Mouse (Mus musculus) retina, postnatal 1 day (tissue): ENCODE results near the gene Crebl2.

ENCODE experiments used
- DNase-seq: peaks from one replicate; pipeline ENCODE4 v3.0.0-alpha.2; 2012

Crebl2 gene

GRCm38 (mm10) chr6:134876795-134877194 lies 46.8 kb downstream of the Crebl2 start:
- DNase-seq, result peak; percentile 48

GRCm38 (mm10) chr6:134877276-134877675 lies 47.3 kb downstream of the Crebl2 start:
- no peak for DNase-seq

- no peak for DNase-seq
Observed at GRCm38 (mm10) chr6:134877892-134878291, 47.9 kb downstream of the Crebl2 start.

- no peak for DNase-seq
Observed at GRCm38 (mm10) chr6:134879556-134879955, 49.6 kb downstream of the Crebl2 start.

DNA sequence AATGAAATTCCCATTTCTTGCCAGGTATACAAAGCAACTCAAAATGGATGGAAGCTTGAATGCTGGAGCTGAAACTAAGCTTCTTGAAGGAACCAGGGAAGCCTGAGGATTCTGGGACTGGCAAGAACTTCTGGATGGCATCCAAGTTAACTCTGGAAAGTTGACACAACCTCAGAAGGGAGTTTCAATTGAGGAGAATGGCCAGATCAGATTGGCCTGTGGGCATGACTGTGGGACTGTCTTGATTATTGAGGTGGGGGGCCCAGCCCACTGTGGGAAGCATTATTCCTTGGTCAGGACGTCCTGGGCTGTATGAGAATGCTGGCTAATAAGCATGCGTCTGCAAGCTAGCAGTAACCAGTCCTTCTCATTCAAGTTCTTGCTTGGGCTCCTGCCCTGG lies 50.1 kb downstream of the Crebl2 start:
- no peak for DNase-seq

DNA sequence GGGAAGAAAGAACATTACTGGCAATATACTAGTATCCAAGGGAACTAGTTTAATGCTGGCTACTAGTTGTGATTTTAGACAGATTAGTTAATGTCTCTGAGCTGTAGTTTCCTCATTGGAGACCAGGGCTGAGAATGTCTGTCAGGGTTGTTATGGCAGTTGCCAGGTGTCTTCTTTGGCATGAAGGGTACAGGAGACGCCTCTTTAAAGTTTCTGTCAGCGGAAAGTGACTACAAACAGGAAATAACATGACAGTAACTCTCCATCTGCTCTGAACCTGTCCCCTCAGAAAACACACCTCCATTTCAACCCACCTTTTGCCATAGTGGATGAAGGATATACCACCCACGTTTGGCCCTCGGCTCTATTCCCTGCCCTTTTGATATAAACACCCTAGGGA lies 53.7 kb downstream of the Crebl2 start:
- DNase-seq, result no peak

- no peak for DNase-seq
Observed at GRCm38 (mm10) chr6:134885515-134885914, 55.6 kb downstream of the Crebl2 start.

GRCm38 (mm10) chr6:134886475-134886874 lies 56.5 kb downstream of the Crebl2 start:
- DNase-seq, result no peak

GRCm38 (mm10) chr6:134887008-134887407 lies 57.1 kb downstream of the Crebl2 start:
- DNase-seq, result peak; percentile 40

- DNase-seq, result peak; percentile 98
Observed at GRCm38 (mm10) chr6:134887711-134888449, 57.9 kb downstream of the Crebl2 start.

DNA sequence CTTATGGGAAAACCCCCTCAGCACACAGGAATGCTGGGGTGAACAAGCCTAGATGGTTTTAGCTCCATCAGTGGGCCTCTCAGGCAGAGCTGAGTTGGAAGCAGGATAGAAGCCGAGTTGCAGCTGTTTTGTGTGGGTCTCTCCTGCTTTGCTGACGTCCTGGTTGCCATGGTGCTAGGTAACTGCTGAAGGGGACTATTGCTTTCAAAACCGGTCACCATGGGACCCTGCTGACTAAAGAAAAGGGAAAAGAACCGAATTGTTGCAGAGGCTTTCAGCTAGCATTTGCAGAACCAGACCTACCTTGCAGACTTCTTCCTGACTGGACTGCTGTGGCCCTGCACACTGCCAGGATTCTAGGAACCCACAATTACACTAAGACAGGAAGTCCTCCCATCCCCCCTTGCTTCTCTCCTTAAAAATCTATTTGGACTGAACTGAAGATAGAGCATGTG lies 58.6 kb downstream of the Crebl2 start:
- peak; percentile 61 for DNase-seq

DNA sequence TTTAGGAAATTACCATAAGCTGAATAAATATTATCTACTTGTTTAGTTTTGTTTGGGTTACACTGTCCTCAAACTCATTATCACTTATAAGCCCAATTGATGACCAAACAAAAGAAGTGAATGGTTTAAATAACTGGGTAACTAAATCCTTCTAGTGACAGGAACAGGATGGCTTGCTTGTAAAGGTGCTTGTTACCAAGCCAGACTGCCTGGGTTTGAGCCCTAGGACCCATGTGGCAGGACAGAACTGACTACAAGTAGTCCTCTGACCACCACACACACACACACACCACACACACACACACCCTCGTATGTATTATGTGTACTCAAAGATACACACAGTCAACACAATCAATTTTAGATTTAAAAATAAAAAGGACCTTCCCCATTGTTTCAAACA lies 59.8 kb downstream of the Crebl2 start:
- DNase-seq, result no peak

- no peak for DNase-seq
Observed at GRCm38 (mm10) chr6:134890436-134890835, 60.5 kb downstream of the Crebl2 start.

DNA sequence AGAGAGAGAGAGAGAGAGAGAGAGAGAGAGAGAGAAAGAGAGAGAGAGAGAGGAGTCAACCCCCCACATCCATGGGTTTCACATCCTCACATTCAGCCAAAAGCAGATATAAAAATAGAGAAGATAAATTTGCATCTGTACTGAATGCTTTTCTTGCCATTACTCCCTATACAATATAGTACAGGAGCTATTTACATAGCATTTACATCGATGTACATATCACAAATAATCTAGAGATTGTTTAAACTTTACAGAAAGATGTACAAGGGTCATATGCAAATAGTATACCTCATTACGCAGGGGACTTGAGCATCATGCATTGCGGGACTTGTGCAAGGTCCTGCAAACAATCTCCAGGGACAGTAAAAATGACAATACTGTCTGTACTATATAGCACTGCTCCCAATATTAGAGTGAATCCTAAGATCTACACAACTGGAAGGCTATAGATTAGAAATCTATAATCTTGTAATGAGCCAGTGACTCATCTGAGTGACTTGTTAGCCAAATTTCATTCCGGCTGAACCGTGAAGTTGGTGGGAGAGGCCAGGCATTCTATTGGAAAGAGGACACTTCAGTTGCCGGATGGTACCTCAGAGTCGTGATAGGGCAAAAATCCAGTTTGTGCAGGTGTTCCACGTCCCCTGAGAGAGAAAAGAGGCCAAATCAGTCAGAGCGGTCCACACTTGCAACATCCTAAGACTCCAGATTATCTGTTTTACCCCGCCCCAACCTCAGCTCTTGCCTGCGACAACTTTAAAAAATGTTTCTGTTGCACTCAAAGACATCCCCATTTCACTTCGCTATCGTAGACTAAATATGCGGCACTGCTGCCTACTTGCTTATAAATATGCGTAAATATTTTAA lies 66.8 kb downstream of the Crebl2 start:
- DNase-seq, result no peak

GRCm38 (mm10) chr6:134897443-134898094 lies 67.6 kb downstream of the Crebl2 start:
- peak; percentile 97 for DNase-seq

GRCm38 (mm10) chr6:134898095-134898965 lies 68.4 kb downstream of the Crebl2 start, which contains the start of gene Gpr19:
Gpr19 (minus strand) TSS chr6:134898578.
- peak; percentile 96 for DNase-seq

GRCm38 (mm10) chr6:134903368-134903767 lies 73.4 kb downstream of the Crebl2 start:
- no peak for DNase-seq

DNA sequence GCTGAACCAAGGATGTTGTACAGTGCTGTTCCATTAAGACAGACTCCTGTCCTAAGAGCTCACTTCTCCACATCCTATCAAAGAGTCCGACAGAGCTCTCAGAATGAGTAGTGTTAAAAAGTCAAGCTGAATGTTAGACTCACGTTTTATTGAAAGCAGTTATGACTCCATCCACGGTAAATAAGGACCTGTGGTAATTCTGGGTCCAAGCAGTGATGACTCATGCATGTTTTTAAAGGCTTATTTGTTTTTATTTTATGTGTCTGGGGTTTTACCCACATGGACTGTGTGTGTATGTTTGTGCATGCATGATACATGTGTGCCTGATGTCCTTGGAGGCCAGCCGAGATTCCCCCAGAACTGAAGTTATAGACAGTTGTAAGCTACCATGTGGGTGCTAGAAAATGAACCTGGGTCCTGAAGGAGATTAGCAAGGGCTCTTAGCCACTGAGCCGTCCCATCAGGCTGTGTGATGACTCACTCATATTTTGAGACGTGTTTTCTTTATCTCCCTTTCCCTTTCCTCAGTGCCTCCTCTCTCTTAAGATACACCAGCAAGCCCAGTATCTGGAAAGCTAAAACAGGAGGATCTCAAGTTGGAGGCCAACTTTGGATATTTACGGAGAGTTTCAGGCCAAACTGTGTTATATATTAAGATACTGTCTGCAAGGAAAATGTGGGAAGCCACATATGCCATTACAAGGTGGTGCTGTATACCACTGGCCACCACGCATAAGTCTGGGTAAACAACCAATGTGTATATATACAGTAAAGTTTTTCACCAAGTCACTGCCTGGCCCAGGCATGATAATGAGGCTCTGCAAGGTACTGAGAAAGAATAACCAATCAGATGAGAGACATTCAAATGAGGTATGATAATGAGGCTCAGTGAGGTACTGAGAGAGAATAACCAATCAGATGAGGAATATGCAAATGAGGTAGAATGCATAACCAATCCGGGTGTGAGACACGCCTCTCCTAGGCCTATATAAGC lies 74.2 kb downstream of the Crebl2 start:
- DNase-seq, result no peak

DNA sequence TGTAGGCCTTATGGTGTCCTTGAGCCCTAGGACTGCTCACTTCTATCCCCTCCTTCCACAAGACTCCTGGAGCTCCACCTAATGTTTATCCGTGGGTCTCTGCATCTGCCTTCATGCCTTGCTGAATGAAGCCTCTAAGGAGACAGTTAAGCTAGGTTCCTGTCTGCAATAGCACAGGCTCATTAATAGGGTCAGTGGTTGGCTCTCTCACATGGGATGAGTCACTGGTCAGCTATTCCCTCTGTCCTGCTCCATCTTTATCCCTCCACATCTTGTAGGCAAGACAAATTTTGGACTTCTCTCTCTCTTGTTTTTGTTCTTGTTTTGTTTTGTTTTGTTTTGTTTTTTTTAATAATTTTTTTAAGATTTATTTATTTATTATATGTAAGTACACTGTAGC lies 75.9 kb downstream of the Crebl2 start:
- no peak for DNase-seq
